Mouse (Mus musculus): ENCODE data around the gene Exoc8. TPM values are rescaled to one million over a fixed set of nuclear protein-coding genes. Genes with fewer than 3 reads are reported as not detected.

Gene Exoc8
- polyA plus RNA-seq, 1 experiment from 2014 or later: 10.5 TPM

- no peak overlapping the region for H3K4me2 ChIP-seq
- WGBS (ENCODE audit: insufficient replicate concordance): 83% methylated on average over 15 of the region's 15 CpGs
Observed at GRCm38 (mm10) chr8:124923971-124924652, 26.6 kb upstream of the Exoc8 start.

GRCm38 (mm10) chr8:124922490-124923089 lies 25.1 kb upstream of the Exoc8 start:
- H3K4me2 ChIP-seq: 0 out of 2 replicates have a peak overlapping the region, but pooled peaks have one; percentile 39
- 68% methylated on average over 11 of the region's 11 CpGs for WGBS (ENCODE audit: insufficient replicate concordance)
- H3K9me3 ChIP-seq (replicated peaks): no peaks in the 10 kb centered on the region
- H3K9ac ChIP-seq: no peak overlapping the region
- no peaks in the 10 kb centered on the region; the same call in 1 of the 2 replicates for H3K36me3 ChIP-seq
- H3K27ac ChIP-seq: no peak overlapping the region
- ATAC-seq: no peak
- H3K4me1 ChIP-seq: peaks cover 66% of the 10 kb centered on the region
- H3K4me3 ChIP-seq: no peak overlapping the region
- H3K27me3 ChIP-seq (replicated peaks): 0 out of 2 replicates have a peak, but pooled peaks cover 3% of the 10 kb centered on the region

More at GRCm38 (mm10) chr8:124923971-124924652, 26.6 kb upstream of the Exoc8 start:
- Histone ChIP-seq H3K27me3 (replicated peaks) (0 out of 2 replicates have a peak, but pooled peaks cover 3% of the 10 kb centered on the region), H3K4me1 (peaks cover 57% of the 10 kb centered on the region), H3K4me3 (no peak overlapping the region), H3K9ac (no peak overlapping the region), H3K27ac (no peak overlapping the region), H3K9me3 (replicated peaks) (no peaks in the 10 kb centered on the region), H3K36me3 (no peaks in the 10 kb centered on the region; the same call in 1 of the 2 replicates)
- ATAC-seq: no peak

GRCm38 (mm10) chr8:124921369-124922279 lies 24.1 kb upstream of the Exoc8 start:
- Histone ChIP-seq H3K27ac (no peak overlapping the region), H3K4me1 (peaks cover 59% of the 10 kb centered on the region), H3K9ac (no peak overlapping the region), H3K27me3 (replicated peaks) (0 out of 2 replicates have a peak, but pooled peaks cover 3% of the 10 kb centered on the region), H3K36me3 (no peaks in the 10 kb centered on the region; the same call in 1 of the 2 replicates), H3K4me2 (peak overlapping the region; percentile 39), H3K4me3 (no peak overlapping the region), H3K9me3 (replicated peaks) (no peaks in the 10 kb centered on the region)
- 51% methylated on average over 18 of the region's 18 CpGs for WGBS (ENCODE audit: insufficient replicate concordance)
- no peak for ATAC-seq

- H3K36me3 ChIP-seq: peaks cover 27% of the 10 kb centered on the region
- WGBS (ENCODE audit: insufficient replicate concordance): 76% methylated on average over 18 of the region's 18 CpGs
- no peak overlapping the region for H3K27ac ChIP-seq
Observed at GRCm38 (mm10) chr8:124917741-124918484, 20.4 kb upstream of the Exoc8 start.

GRCm38 (mm10) chr8:124914061-124914460 lies 16.6 kb upstream of the Exoc8 start:
- H3K9me3 ChIP-seq (replicated peaks): no peaks in the 10 kb centered on the region
- no peaks in the 10 kb centered on the region for H3K27me3 ChIP-seq (replicated peaks)
- H3K4me1 ChIP-seq: peaks cover 20% of the 10 kb centered on the region; the same call in 1 of the 2 replicates
- WGBS (ENCODE audit: insufficient replicate concordance): 94% methylated on average over 5 of the region's 5 CpGs
- ATAC-seq: no peak
- no peak overlapping the region for H3K27ac ChIP-seq
- peaks cover 65% of the 10 kb centered on the region for H3K36me3 ChIP-seq
- no peak overlapping the region for H3K4me3 ChIP-seq
- H3K4me2 ChIP-seq: no peak overlapping the region
- H3K9ac ChIP-seq: no peak overlapping the region

More at GRCm38 (mm10) chr8:124917741-124918484, 20.4 kb upstream of the Exoc8 start:
- peaks cover 26% of the 10 kb centered on the region for H3K4me1 ChIP-seq
- no peak overlapping the region for H3K9ac ChIP-seq
- H3K4me3 ChIP-seq: no peak overlapping the region
- H3K4me2 ChIP-seq: no peak overlapping the region
- no peak for ATAC-seq
- 0 out of 2 replicates have a peak, but pooled peaks cover 3% of the 10 kb centered on the region for H3K27me3 ChIP-seq (replicated peaks)
- H3K9me3 ChIP-seq (replicated peaks): no peaks in the 10 kb centered on the region

GRCm38 (mm10) chr8:124911938-124912872 lies 14.7 kb upstream of the Exoc8 start:
- H3K27ac ChIP-seq: no peak overlapping the region
- no peaks in the 10 kb centered on the region for H3K9me3 ChIP-seq (replicated peaks)
- no peak for ATAC-seq
- H3K4me3 ChIP-seq: no peak overlapping the region
- WGBS (ENCODE audit: insufficient replicate concordance): 53% methylated on average over 17 of the region's 17 CpGs
- no peak overlapping the region for H3K9ac ChIP-seq
- H3K4me1 ChIP-seq: peaks cover 10% of the 10 kb centered on the region; the same call in 1 of the 2 replicates
- H3K36me3 ChIP-seq: peaks cover 84% of the 10 kb centered on the region
- H3K4me2 ChIP-seq: no peak overlapping the region
- H3K27me3 ChIP-seq (replicated peaks): no peaks in the 10 kb centered on the region

GRCm38 (mm10) chr8:124910349-124910748 lies 12.8 kb upstream of the Exoc8 start:
- 84% methylated on average over 10 of the region's 10 CpGs for WGBS (ENCODE audit: insufficient replicate concordance)
- Histone ChIP-seq H3K4me2 (no peak overlapping the region), H3K27ac (no peak overlapping the region), H3K9ac (no peak overlapping the region), H3K4me3 (no peak overlapping the region), H3K9me3 (replicated peaks) (no peaks in the 10 kb centered on the region), H3K4me1 (peaks cover 10% of the 10 kb centered on the region), H3K36me3 (peaks cover 100% of the 10 kb centered on the region), H3K27me3 (replicated peaks) (no peaks in the 10 kb centered on the region)
- ATAC-seq: no peak

GRCm38 (mm10) chr8:124909936-124910335 lies 12.4 kb upstream of the Exoc8 start:
- H3K36me3 ChIP-seq: peaks cover 100% of the 10 kb centered on the region

GRCm38 (mm10) chr8:124905482-124905881 lies 8.0 kb upstream of the Exoc8 start:
- Histone ChIP-seq H3K36me3 (peaks cover 97% of the 10 kb centered on the region), H3K27ac (no peak overlapping the region), H3K9me3 (replicated peaks) (no peaks in the 10 kb centered on the region), H3K4me2 (no peak overlapping the region), H3K9ac (no peak overlapping the region), H3K4me1 (peaks cover 11% of the 10 kb centered on the region), H3K4me3 (no peak overlapping the region), H3K27me3 (replicated peaks) (no peaks in the 10 kb centered on the region)
- no peak for ATAC-seq
- WGBS (ENCODE audit: insufficient replicate concordance): 85% methylated on average over 2 of the region's 2 CpGs

More at GRCm38 (mm10) chr8:124909936-124910335, 12.4 kb upstream of the Exoc8 start:
- WGBS (ENCODE audit: insufficient replicate concordance): 91% methylated on average over 16 of the region's 16 CpGs
- Histone ChIP-seq H3K27me3 (replicated peaks) (no peaks in the 10 kb centered on the region), H3K4me2 (no peak overlapping the region), H3K9me3 (replicated peaks) (no peaks in the 10 kb centered on the region), H3K27ac (no peak overlapping the region), H3K4me3 (no peak overlapping the region), H3K4me1 (peaks cover 10% of the 10 kb centered on the region), H3K9ac (no peak overlapping the region)
- ATAC-seq: no peak

- H3K4me1 ChIP-seq: peaks cover 24% of the 10 kb centered on the region
- H3K36me3 ChIP-seq: peaks cover 93% of the 10 kb centered on the region
- no peak overlapping the region for H3K27ac ChIP-seq
- ATAC-seq: no peak
- H3K4me3 ChIP-seq: no peak overlapping the region
- no peaks in the 10 kb centered on the region for H3K9me3 ChIP-seq (replicated peaks)
- no peak overlapping the region for H3K4me2 ChIP-seq
- no peak overlapping the region for H3K9ac ChIP-seq
- 90% methylated on average over 15 of the region's 15 CpGs for WGBS (ENCODE audit: insufficient replicate concordance)
- no peaks in the 10 kb centered on the region for H3K27me3 ChIP-seq (replicated peaks)
Observed at GRCm38 (mm10) chr8:124903198-124903597, 5.7 kb upstream of the Exoc8 start.

All from liver, embryonic 12.5 days (tissue).